Mouse (Mus musculus): ENCODE measurements around the gene Mthfr. TPM values are rescaled to one million over a fixed set of nuclear protein-coding genes. Genes with fewer than 3 reads are reported as not detected.

Gene Mthfr
- polyA plus RNA-seq, 1 experiment from 2014 or later = 17.3 TPM

DNA sequence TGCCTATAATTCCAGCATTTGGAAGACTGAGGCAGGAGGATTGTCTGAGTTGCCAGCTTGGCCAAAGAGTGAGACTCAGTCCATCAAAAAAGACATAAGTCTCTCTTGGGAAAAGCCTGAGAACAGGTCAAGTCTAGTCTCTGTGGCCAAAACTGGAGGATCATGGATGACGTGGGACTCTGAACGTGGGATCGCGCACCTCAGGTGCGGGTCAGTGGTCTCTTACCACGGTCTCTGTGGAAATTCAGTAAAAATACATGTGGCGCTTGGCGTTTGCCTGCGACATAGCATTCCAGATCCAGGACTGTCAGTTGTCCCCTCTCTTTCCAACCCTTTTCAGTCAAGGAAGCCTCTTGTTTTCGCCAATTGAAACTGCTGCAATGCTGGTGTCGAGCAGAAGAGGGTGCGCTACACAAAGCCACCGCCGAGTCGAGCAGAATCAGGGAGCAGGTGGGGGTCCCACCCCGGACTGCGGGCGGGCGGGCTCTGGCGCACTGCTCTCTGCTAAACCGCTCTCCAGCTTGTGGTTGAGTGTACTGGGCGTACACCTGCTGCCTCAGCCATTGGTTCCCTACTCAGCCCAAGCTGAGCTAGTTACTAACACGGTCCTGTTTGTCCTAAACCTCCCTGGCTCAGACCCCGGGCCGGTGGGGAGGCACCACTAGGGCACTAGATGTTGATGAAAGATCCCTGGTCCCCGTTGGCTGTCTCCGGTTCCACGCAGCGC, 63.1 kb downstream of the Mthfr start:
- Histone ChIP-seq H3K9ac (replicated peaks) (peak overlapping the region; percentile 34), H3K4me1 (peaks cover 16% of the 10 kb centered on the region), H3K27me3 (replicated peaks) (no peaks in the 10 kb centered on the region), H3K4me3 (replicated peaks) (peak overlapping the region; percentile 25), H3K27ac (replicated peaks) (peak overlapping the region; percentile 64), H3K4me2 (peak overlapping the region; percentile 55), H3K36me3 (no peaks in the 10 kb centered on the region), H3K9me3 (replicated peaks) (no peaks in the 10 kb centered on the region)
- ATAC-seq (ENCODE audit: low FRiP score) = peak; percentile 78
- WGBS = 19% methylated on average over 29 of the region's 29 CpGs

DNA sequence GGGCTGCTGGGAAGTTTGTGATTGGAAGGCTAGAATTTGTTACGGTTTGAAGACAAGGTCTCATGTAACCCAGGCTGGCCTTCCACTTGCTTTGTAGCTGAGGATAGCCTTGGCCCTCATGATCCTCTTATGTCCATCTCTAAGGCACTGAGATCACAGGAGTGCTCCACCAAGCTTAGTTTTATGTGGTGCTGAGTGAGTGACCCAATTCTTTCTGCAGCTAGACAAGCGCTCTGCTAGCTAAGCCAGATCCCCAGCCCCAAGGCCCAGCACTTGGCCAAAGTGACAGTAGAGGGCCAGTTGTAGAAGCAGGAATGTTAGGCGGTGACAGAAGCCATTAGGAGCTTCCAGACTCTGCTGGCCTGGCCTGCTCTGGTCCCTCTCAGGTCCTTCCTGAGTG, 65.3 kb downstream of the Mthfr start:
- no peak overlapping the region for H3K4me3 ChIP-seq (replicated peaks)
- no peak overlapping the region for H3K4me2 ChIP-seq
- peaks cover 25% of the 10 kb centered on the region for H3K4me1 ChIP-seq
- H3K27me3 ChIP-seq (replicated peaks) = no peaks in the 10 kb centered on the region
- no peak overlapping the region for H3K9ac ChIP-seq (replicated peaks)
- no peaks in the 10 kb centered on the region for H3K9me3 ChIP-seq (replicated peaks)
- H3K36me3 ChIP-seq = no peaks in the 10 kb centered on the region
- H3K27ac ChIP-seq (replicated peaks) = no peak overlapping the region
- 88% methylated on average over 3 of the region's 3 CpGs for WGBS
- no peak for ATAC-seq (ENCODE audit: low FRiP score)

DNA sequence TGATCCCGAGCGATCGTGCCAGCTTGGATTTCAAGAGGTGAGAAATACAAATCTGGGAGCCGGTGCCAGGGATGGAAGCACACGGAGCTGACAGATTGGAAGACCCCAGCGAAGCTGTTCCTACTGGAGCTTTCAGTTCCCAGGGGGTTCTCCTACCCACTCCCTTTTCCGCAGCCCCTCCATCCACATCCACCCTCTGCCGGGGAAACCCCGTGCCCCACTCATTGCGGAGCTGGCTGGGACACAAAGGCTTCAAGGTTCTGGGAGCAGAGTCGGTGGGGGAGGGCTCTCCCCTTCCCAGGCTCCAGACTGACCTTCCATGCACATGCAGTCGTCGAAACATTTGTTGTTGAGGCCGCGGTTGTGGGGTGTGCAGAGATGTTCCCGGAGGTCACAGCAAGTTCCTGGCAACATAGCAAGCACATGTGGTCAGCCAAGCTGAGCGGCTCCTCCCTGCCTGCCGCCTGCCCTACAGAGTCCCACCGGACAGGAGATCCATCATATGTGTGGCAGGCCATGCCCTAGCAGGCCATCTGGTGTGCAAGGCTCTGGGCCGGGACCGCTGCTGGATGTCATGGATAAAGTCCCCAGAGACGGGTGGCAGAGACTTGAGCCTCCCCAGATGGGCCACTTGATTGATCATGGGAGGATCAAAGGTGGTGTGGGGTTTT, 68.9 kb downstream of the Mthfr start:
- Histone ChIP-seq H3K36me3 (peaks cover 3% of the 10 kb centered on the region; the same call in 1 of the 2 replicates), H3K4me3 (replicated peaks) (no peak overlapping the region), H3K9ac (replicated peaks) (no peak overlapping the region), H3K9me3 (replicated peaks) (no peaks in the 10 kb centered on the region), H3K27ac (replicated peaks) (no peak overlapping the region), H3K4me1 (peaks cover 14% of the 10 kb centered on the region), H3K27me3 (replicated peaks) (no peaks in the 10 kb centered on the region), H3K4me2 (no peak overlapping the region)
- WGBS = 38% methylated on average over 22 of the region's 22 CpGs
- ATAC-seq (ENCODE audit: low FRiP score) = no peak; the same call in 1 of the 2 replicates

DNA sequence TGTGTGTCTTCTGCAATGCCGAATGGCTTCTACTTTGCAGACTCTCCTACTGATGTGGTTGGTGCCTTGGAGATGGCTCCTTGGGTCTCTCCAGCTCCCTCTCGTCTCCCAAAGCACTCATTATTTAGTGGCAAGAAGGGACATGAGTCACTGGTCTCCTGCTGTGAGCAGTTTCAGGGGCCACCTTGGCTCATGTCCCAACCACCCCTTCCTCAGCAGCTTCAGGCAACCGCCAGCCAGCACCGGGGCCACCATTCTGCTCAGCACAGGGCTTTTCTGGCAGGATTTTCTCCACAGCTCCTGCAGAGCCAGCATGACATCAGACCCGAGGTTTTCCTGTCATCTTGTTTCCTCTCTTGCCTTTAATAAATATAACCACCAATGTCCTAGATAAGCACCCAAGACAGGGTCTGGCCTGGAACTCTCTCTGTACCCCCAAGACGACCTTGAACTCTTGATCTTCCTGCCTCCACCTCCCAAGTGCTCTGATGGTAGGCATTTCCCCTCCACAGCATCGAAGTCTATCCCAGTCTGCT, 69.8 kb downstream of the Mthfr start:
- H3K4me1 ChIP-seq = peaks cover 14% of the 10 kb centered on the region
- peaks cover 11% of the 10 kb centered on the region; the same call in 1 of the 2 replicates for H3K36me3 ChIP-seq
- no peak for ATAC-seq (ENCODE audit: low FRiP score)
- H3K27ac ChIP-seq (replicated peaks) = no peak overlapping the region
- H3K9me3 ChIP-seq (replicated peaks) = no peaks in the 10 kb centered on the region
- H3K27me3 ChIP-seq (replicated peaks) = no peaks in the 10 kb centered on the region
- no peak overlapping the region for H3K4me3 ChIP-seq (replicated peaks)
- WGBS = 53% methylated on average over 7 of the region's 7 CpGs
- H3K4me2 ChIP-seq = no peak overlapping the region
- no peak overlapping the region for H3K9ac ChIP-seq (replicated peaks)

Other genes with a start within 250 kb of the Mthfr start
- gene Zfp984, start 229.3 kb upstream of the Mthfr start, polyA plus RNA-seq (2015; fragmentation: Nextera tagmentation; extraction: Ambion mirVana) = 4.0 and 6.3 TPM in 2 replicates
- 6.8 and 7.0 TPM in 2 replicates for gene Zfp933, start 190.7 kb upstream of the Mthfr start, polyA plus RNA-seq (2015; fragmentation: Nextera tagmentation; extraction: Ambion mirVana)
- 36.8 and 41.5 TPM in 2 replicates for gene Miip, start 170.3 kb upstream of the Mthfr start, polyA plus RNA-seq (2015; fragmentation: Nextera tagmentation; extraction: Ambion mirVana)
- 9.5 and 11.4 TPM in 2 replicates for gene Fv1, start 170.1 kb upstream of the Mthfr start, polyA plus RNA-seq (2015; fragmentation: Nextera tagmentation; extraction: Ambion mirVana)
- 89.9 and 100 TPM in 2 replicates for gene Mfn2, start 134.4 kb upstream of the Mthfr start, polyA plus RNA-seq (2015; fragmentation: Nextera tagmentation; extraction: Ambion mirVana)
- gene Plod1, start 102.3 kb upstream of the Mthfr start, polyA plus RNA-seq (2015; fragmentation: Nextera tagmentation; extraction: Ambion mirVana) = 29.2 and 31.8 TPM in 2 replicates
- gene 2510039O18Rik, start 98.2 kb upstream of the Mthfr start, polyA plus RNA-seq (2015; fragmentation: Nextera tagmentation; extraction: Ambion mirVana) = 11.5 and 13.5 TPM in 2 replicates
- 0.33 TPM in 1 of 2 replicates, not detected in the other for gene Nppb, start 53.3 kb upstream of the Mthfr start, polyA plus RNA-seq (2015; fragmentation: Nextera tagmentation; extraction: Ambion mirVana)
- gene Nppa, start 38.4 kb upstream of the Mthfr start, polyA plus RNA-seq (2015; fragmentation: Nextera tagmentation; extraction: Ambion mirVana) = 1.6 and 1.7 TPM in 2 replicates
- 28.0 and 29.0 TPM in 2 replicates for gene Clcn6, start 256 bp upstream of the Mthfr start, polyA plus RNA-seq (2015; fragmentation: Nextera tagmentation; extraction: Ambion mirVana)
- gene Agtrap, start 49.0 kb downstream of the Mthfr start, polyA plus RNA-seq (2015; fragmentation: Nextera tagmentation; extraction: Ambion mirVana) = 5.2 and 10.4 TPM in 2 replicates
- gene Mad2l2, start 91.3 kb downstream of the Mthfr start, polyA plus RNA-seq (2015; fragmentation: Nextera tagmentation; extraction: Ambion mirVana) = 99.2 and 99.9 TPM in 2 replicates
- gene Draxin, start 91.6 kb downstream of the Mthfr start, polyA plus RNA-seq (2015; fragmentation: Nextera tagmentation; extraction: Ambion mirVana) = 7.3 and 10.4 TPM in 2 replicates
- 20.6 and 21.9 TPM in 2 replicates for gene Fbxo6, start 113.1 kb downstream of the Mthfr start, polyA plus RNA-seq (2015; fragmentation: Nextera tagmentation; extraction: Ambion mirVana)
- gene Fbxo44, start 121.4 kb downstream of the Mthfr start, polyA plus RNA-seq (2015; fragmentation: Nextera tagmentation; extraction: Ambion mirVana) = 89.4 and 104 TPM in 2 replicates
- gene Fbxo2, start 121.5 kb downstream of the Mthfr start, polyA plus RNA-seq (2015; fragmentation: Nextera tagmentation; extraction: Ambion mirVana) = 17.2 and 19.0 TPM in 2 replicates
- gene Disp3, start 248.9 kb downstream of the Mthfr start, polyA plus RNA-seq (2015; fragmentation: Nextera tagmentation; extraction: Ambion mirVana) = 13.0 and 15.6 TPM in 2 replicates